Mouse (Mus musculus): Measurements from ENCODE around the gene Gm20683. TPM values are rescaled to one million over a fixed set of nuclear protein-coding genes. Genes with fewer than 3 reads are reported as not detected.
A peak's percentile ranks its signal among the peaks of the same experiment; 100 is the strongest.
"Not testable (repeated sequence)": the region's sequence is repeated elsewhere in the genome, so short reads cannot be mapped to it uniquely, and the experiment has no call there.

Gene Gm20683
- polyA plus RNA-seq, 1 experiment, result 29.1 TPM

GRCm38 (mm10) chr17:25875171-25876136 is 33.9 kb upstream of the Gm20683 start:
- DNase-seq, result peak; percentile 86
- Histone ChIP-seq H3K4me3 (replicated peaks; ENCODE audit: extremely low read depth, low read depth, low read length) (peak overlapping the region; percentile 98), H3K4me1 (ENCODE audit: control insufficient read depth, insufficient read depth, low read length) (peaks cover 3% of the 10 kb centered on the region)
- no peak for TF ChIP-seq CTCF (IDR thresholded peaks at IDR 0.05; ENCODE audit: insufficient read depth, low read length)
- TF ChIP-seq POLR2A (IDR thresholded peaks at IDR 0.05; ENCODE audit: borderline replicate concordance, extremely low read depth, low read depth, low read length), result peak; percentile 90
- under 1% methylated on average over 59 of the region's 59 CpGs for WGBS

GRCm38 (mm10) chr17:25874721-25875170 is 33.2 kb upstream of the Gm20683 start, which contains the start of gene Mettl26:
Mettl26 (plus strand) TSS chr17:25875074.
- DNase-seq, result peak; percentile 96
- WGBS, result under 1% methylated on average over 25 of the region's 25 CpGs
- no peak; the same call in 1 of the 2 replicates for TF ChIP-seq CTCF (IDR thresholded peaks at IDR 0.05; ENCODE audit: insufficient read depth, low read length)
- TF ChIP-seq POLR2A (IDR thresholded peaks at IDR 0.05; ENCODE audit: borderline replicate concordance, extremely low read depth, low read depth, low read length), result peak; percentile 23; the same call in 1 of the 2 replicates

GRCm38 (mm10) chr17:25874148-25874720 is 32.7 kb upstream of the Gm20683 start:
- TF ChIP-seq POLR2A (IDR thresholded peaks at IDR 0.05; ENCODE audit: borderline replicate concordance, extremely low read depth, low read depth, low read length) (no peak), CTCF (IDR thresholded peaks at IDR 0.05; ENCODE audit: insufficient read depth, low read length) (no peak)
- H3K4me1 ChIP-seq (ENCODE audit: control insufficient read depth, insufficient read depth, low read length), result peaks cover 3% of the 10 kb centered on the region
- 13% methylated on average over 14 of the region's 14 CpGs for WGBS
- DNase-seq, result no peak
- H3K4me3 ChIP-seq (replicated peaks; ENCODE audit: extremely low read depth, low read depth, low read length), result peak overlapping the region; percentile 98

More at GRCm38 (mm10) chr17:25874721-25875170, 33.2 kb upstream of the Gm20683 start, which contains the start of gene Mettl26:
- Histone ChIP-seq H3K4me1 (ENCODE audit: control insufficient read depth, insufficient read depth, low read length) (peaks cover 3% of the 10 kb centered on the region), H3K4me3 (replicated peaks; ENCODE audit: extremely low read depth, low read depth, low read length) (peak within 1 kb of the TSS; percentile 98)

- 65% methylated on average over 11 of the region's 11 CpGs for WGBS
- no peak for DNase-seq
- H3K4me3 ChIP-seq (replicated peaks; ENCODE audit: extremely low read depth, low read depth, low read length), result no peak overlapping the region
- peaks cover 8% of the 10 kb centered on the region for H3K4me1 ChIP-seq (ENCODE audit: control insufficient read depth, insufficient read depth, low read length)
- no peak for TF ChIP-seq CTCF (IDR thresholded peaks at IDR 0.05; ENCODE audit: insufficient read depth, low read length)
- no peak for TF ChIP-seq POLR2A (IDR thresholded peaks at IDR 0.05; ENCODE audit: borderline replicate concordance, extremely low read depth, low read depth, low read length)
Measured at GRCm38 (mm10) chr17:25873405-25874147, 32.0 kb upstream of the Gm20683 start.

- peaks cover 11% of the 10 kb centered on the region for H3K4me1 ChIP-seq (ENCODE audit: control insufficient read depth, insufficient read depth, low read length)
- 85% methylated on average over 3 of the region's 3 CpGs for WGBS
- DNase-seq, result no peak
Measured at GRCm38 (mm10) chr17:25872676-25873075, 31.1 kb upstream of the Gm20683 start.

GRCm38 (mm10) chr17:25871566-25871965 is 30.0 kb upstream of the Gm20683 start:
- not testable (repeated sequence) for H3K4me3 ChIP-seq (replicated peaks; ENCODE audit: extremely low read depth, low read depth, low read length); DNase-seq
- peaks cover 14% of the 10 kb centered on the region for H3K4me1 ChIP-seq (ENCODE audit: control insufficient read depth, insufficient read depth, low read length)

More at GRCm38 (mm10) chr17:25872676-25873075, 31.1 kb upstream of the Gm20683 start:
- H3K4me3 ChIP-seq (replicated peaks; ENCODE audit: extremely low read depth, low read depth, low read length), result no peak overlapping the region
- TF ChIP-seq CTCF (IDR thresholded peaks at IDR 0.05; ENCODE audit: insufficient read depth, low read length) (no peak), POLR2A (IDR thresholded peaks at IDR 0.05; ENCODE audit: borderline replicate concordance, extremely low read depth, low read depth, low read length) (no peak)

GRCm38 (mm10) chr17:25869954-25870353 is 28.4 kb upstream of the Gm20683 start:
- no peak overlapping the region for H3K4me3 ChIP-seq (replicated peaks; ENCODE audit: extremely low read depth, low read depth, low read length)
- WGBS, result 86% methylated on average over 2 of the region's 2 CpGs
- TF ChIP-seq POLR2A (IDR thresholded peaks at IDR 0.05; ENCODE audit: borderline replicate concordance, extremely low read depth, low read depth, low read length), result no peak
- TF ChIP-seq CTCF (IDR thresholded peaks at IDR 0.05; ENCODE audit: insufficient read depth, low read length), result no peak
- H3K4me1 ChIP-seq (ENCODE audit: control insufficient read depth, insufficient read depth, low read length), result peaks cover 11% of the 10 kb centered on the region
- DNase-seq, result no peak

GRCm38 (mm10) chr17:25869498-25869897 is 27.9 kb upstream of the Gm20683 start:
- peaks cover 11% of the 10 kb centered on the region for H3K4me1 ChIP-seq (ENCODE audit: control insufficient read depth, insufficient read depth, low read length)
- no peak overlapping the region for H3K4me3 ChIP-seq (replicated peaks; ENCODE audit: extremely low read depth, low read depth, low read length)
- 85% methylated on average over 8 of the region's 8 CpGs for WGBS
- no peak for DNase-seq
- no peak for TF ChIP-seq POLR2A (IDR thresholded peaks at IDR 0.05; ENCODE audit: borderline replicate concordance, extremely low read depth, low read depth, low read length)
- TF ChIP-seq CTCF (IDR thresholded peaks at IDR 0.05; ENCODE audit: insufficient read depth, low read length), result no peak

- WGBS, result 1% methylated on average over 24 of the region's 24 CpGs
- Histone ChIP-seq H3K4me1 (ENCODE audit: control insufficient read depth, insufficient read depth, low read length) (peaks cover 11% of the 10 kb centered on the region), H3K4me3 (replicated peaks; ENCODE audit: extremely low read depth, low read depth, low read length) (peak within 1 kb of the TSS; percentile 75)
- TF ChIP-seq CTCF (IDR thresholded peaks at IDR 0.05; ENCODE audit: insufficient read depth, low read length) (no peak), POLR2A (IDR thresholded peaks at IDR 0.05; ENCODE audit: borderline replicate concordance, extremely low read depth, low read depth, low read length) (peak; percentile 13; the same call in 1 of the 2 replicates)
- peak; percentile 84 for DNase-seq
Measured at GRCm38 (mm10) chr17:25868601-25869191, 27.1 kb upstream of the Gm20683 start, which contains the start of gene Mcrip2. Mcrip2 (minus strand) TSS chr17:25868764.
